Mouse (Mus musculus) kidney, embryonic 16.5 days (tissue): Measurements from ENCODE around the gene Wdr20. TPM values are rescaled to one million over a fixed set of nuclear protein-coding genes. Genes with fewer than 3 reads are reported as not detected.

Experiments used
- polyA plus RNA-seq: library from polyadenylated mRNA; unstranded; fragments of >200 nt; fragmentation: Nextera tagmentation; extraction: Ambion mirVana; gene quantifications from 2 replicates; pipeline ENCODE4 v1.2.1, GENCODE M21; 2015

Gene Wdr20
- polyA plus RNA-seq, 1 experiment from 2014 or later, result 24.8 TPM

Other genes starting within 250 kb of the Wdr20 start
- gene Dync1h1, start 136.5 kb upstream of the Wdr20 start, polyA plus RNA-seq, result 49.7 and 53.9 TPM in 2 replicates
- not detected in 2 replicates for gene 1700001K19Rik, start 55.3 kb upstream of the Wdr20 start, polyA plus RNA-seq
- gene Hsp90aa1, start 35.2 kb upstream of the Wdr20 start, polyA plus RNA-seq, result 843 and 919 TPM in 2 replicates
- 7.2 and 8.2 TPM in 2 replicates for gene Mok, start 103.0 kb downstream of the Wdr20 start, polyA plus RNA-seq
- gene Zfp839, start 112.3 kb downstream of the Wdr20 start, polyA plus RNA-seq, result 6.4 and 7.1 TPM in 2 replicates
- 79.9 and 82.9 TPM in 2 replicates for gene Cinp, start 151.2 kb downstream of the Wdr20 start, polyA plus RNA-seq
- gene Tecpr2, start 151.3 kb downstream of the Wdr20 start, polyA plus RNA-seq, result 3.6 and 4.5 TPM in 2 replicates
- 14.8 and 16.7 TPM in 2 replicates for gene Ankrd9, start 241.1 kb downstream of the Wdr20 start, polyA plus RNA-seq